Mouse (Mus musculus) kidney, postnatal 0 days (tissue): Measurements from ENCODE around the gene Arhgap4. TPM values are rescaled to one million over a fixed set of nuclear protein-coding genes. Genes with fewer than 3 reads are reported as not detected.

ENCODE experiments used
- ATAC-seq: fragments of 200-750 bp; cut with Nextera tagmentation; replicated peaks from 2 replicates; pipeline ENCODE4 v1.8.0; 2017; ENCODE audit warnings: low read depth, moderate number of reproducible peaks, moderate TSS enrichment, moderate library complexity; ENCODE audit not compliant: low FRiP score
- DNase-seq: peaks from one replicate; pipeline ENCODE4 v3.0.0-alpha.2; 2016; ENCODE audit warnings: low spot score
- H3K27ac ChIP-seq: fragments of 300-500 bp; sonication (generic); 2 replicates; pipeline ENCODE4 v1.5.1; 2014; ENCODE audit warnings: mild to moderate bottlenecking
- H3K27me3 ChIP-seq: fragments of 300-500 bp; sonication (generic); 2 replicates; pipeline ENCODE4 v1.6.1; 2014; ENCODE audit warnings: low read length, mixed read lengths; ENCODE audit not compliant: insufficient read depth
- H3K36me3 ChIP-seq: fragments of 300-500 bp; sonication (generic); 2 replicates; pipeline ENCODE4 v1.6.1; 2014; ENCODE audit warnings: low read length, mixed read lengths; ENCODE audit not compliant: insufficient read depth
- H3K4me1 ChIP-seq: fragments of 300-500 bp; sonication (generic); replicated peaks from 2 replicates; pipeline ENCODE4 v1.6.1; 2014; ENCODE audit warnings: antibody characterized with exemption, low read length, mixed read lengths; ENCODE audit not compliant: insufficient read depth
- H3K4me2 ChIP-seq: fragments of 300-500 bp; sonication (generic); 2 replicates; pipeline ENCODE4 v1.6.1; 2014; ENCODE audit warnings: mild to moderate bottlenecking, low read length, moderate library complexity, mixed read lengths
- H3K4me3 ChIP-seq: fragments of 300-500 bp; sonication (generic); replicated peaks from 2 replicates; pipeline ENCODE4 v1.5.1; 2014; ENCODE audit warnings: low read depth, low read length
- H3K9ac ChIP-seq: fragments of 300-500 bp; sonication (generic); 2 replicates; pipeline ENCODE4 v1.6.1; 2014; ENCODE audit warnings: low read depth, low read length
- H3K9me3 ChIP-seq: fragments of 300-500 bp; sonication (generic); replicated peaks from 2 replicates; pipeline ENCODE4 v1.6.1; 2016; ENCODE audit warnings: low read length, inconsistent platforms, mixed read lengths
- CTCF ChIP-seq: IDR thresholded peaks from 2 replicates; pipeline ENCODE4 v1.5.1; 2016; ENCODE audit warnings: antibody characterized with exemption, low read depth, mild to moderate bottlenecking, moderate library complexity
- WGBS: fragments of 180-500 bp; shearing (Covaris S2); extraction: QIAGEN DNeasy Blood & Tissue Kit; methylation state at CpG from one replicate; pipeline ENCODE4 v1.1.7; 2014; 5-methylcytosine and 5-hydroxymethylcytosine counted together
- polyA plus RNA-seq: library from polyadenylated mRNA; unstranded; fragments of >200 nt; fragmentation: Nextera tagmentation; extraction: Ambion mirVana; gene quantifications from 2 replicates; pipeline ENCODE4 v1.2.1, GENCODE M21; 2015

Gene Arhgap4
- polyA plus RNA-seq, 1 experiment from 2014 or later, result 2.8 TPM

DNA sequence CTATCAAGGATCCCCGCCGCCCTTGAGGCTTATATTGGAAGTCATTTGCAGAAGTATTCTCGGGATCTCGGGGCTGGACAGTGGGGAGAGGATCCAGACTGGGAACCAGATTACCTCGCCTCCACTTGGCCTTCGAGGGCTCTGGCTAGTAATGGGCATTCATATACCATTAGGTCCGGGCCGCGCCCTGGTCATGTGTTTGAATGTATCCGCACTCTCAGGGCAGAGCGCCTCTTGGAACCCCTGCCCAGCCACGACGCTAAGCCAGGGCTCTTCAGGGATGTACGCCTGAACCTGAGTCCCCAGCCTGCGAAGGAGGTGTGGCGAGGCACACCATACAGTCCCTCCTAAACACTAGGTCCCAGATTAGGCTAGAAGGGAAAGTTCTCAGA, 40.6 kb downstream of the Arhgap4 start:
- H3K9ac ChIP-seq, result no peak overlapping the region

DNA sequence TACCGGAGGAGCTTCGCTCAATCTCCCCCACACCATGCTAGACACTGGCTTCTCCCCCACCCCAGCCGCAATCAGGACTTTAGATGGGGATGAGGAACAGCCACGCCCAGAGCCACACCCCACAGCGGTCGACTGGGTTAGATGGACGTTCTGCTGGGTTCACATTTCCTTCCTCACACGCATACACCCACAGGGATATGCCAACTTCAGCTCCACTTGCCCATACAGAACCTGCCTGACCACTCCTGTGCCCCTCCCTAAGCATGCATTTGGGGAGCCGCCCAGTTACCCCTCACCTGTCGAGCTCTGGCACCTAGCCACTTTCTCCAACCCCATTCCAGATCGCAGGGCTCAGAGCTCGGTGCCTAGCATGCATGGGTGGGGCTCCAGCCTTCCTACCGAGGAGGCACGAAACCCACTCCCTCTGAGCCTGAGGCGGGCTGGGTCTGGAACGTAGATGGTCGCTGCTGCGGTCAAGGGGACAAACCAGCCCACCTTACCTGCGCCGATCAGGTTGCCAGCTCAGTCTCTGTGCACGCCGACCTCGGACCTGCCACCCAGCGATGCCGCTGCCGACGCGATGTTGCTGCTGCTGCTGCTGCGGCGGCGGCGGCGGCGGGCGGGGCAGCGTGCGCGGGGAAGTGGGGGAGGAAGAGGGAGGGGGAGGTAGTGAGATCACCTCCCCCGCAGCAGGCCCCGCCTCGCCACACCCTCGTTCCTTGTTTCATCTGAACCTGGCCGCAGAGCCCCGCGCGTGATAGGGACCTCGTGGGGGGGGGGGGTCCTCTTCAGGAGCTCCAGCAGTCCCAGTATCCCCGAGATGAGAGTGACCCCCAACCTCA, 41.3 kb downstream of the Arhgap4 start:
- Histone ChIP-seq H3K4me2 (peak overlapping the region; percentile 59), H3K4me1 (no peaks in the 10 kb centered on the region), H3K36me3 (no peaks in the 10 kb centered on the region), H3K27ac (peak overlapping the region; percentile 84), H3K27me3 (no peaks in the 10 kb centered on the region), H3K9ac (0 out of 2 replicates have a peak overlapping the region, but pooled peaks have one; percentile 27), H3K4me3 (peak overlapping the region; percentile 27), H3K9me3 (no peaks in the 10 kb centered on the region)
- DNase-seq (peak; percentile 15), ATAC-seq (peak; percentile 66)
- 29% methylated on average over 47 of the region's 48 CpGs for WGBS
- no peak for TF ChIP-seq CTCF

More for the DNA sequence above, 40.6 kb downstream of the Arhgap4 start:
- TF ChIP-seq CTCF, result no peak
- H3K9me3 ChIP-seq, result no peaks in the 10 kb centered on the region
- WGBS, result 32% methylated on average over 16 of the region's 16 CpGs
- no peaks in the 10 kb centered on the region for H3K27me3 ChIP-seq
- peak; percentile 48 for ATAC-seq
- H3K4me3 ChIP-seq, result peak overlapping the region; percentile 27
- H3K4me1 ChIP-seq, result no peaks in the 10 kb centered on the region
- H3K27ac ChIP-seq, result peak overlapping the region; percentile 84
- H3K36me3 ChIP-seq, result no peaks in the 10 kb centered on the region
- peak overlapping the region; percentile 59 for H3K4me2 ChIP-seq
- DNase-seq, result peak; percentile 0

DNA sequence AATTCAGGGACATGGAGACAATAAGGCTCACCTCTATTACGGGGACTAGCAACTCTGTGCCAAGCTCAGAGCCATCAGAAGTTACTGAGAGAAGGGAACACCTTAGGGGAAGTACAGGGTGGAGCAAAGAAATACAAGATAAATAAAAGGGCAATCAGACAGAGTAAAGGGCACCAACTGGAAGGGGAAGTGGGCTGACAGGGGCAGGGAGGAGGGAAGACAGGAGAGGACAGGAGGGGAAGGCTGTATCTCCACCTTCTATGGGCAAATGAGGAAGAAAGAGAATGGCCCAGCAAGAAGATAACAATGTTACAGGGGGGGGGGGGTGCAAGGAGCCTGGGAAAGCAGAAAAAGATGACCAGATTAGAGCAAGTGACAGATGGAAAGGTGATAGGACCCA, 44.7 kb downstream of the Arhgap4 start:
- Histone ChIP-seq H3K4me1 (no peaks in the 10 kb centered on the region), H3K9ac (no peak overlapping the region), H3K9me3 (no peaks in the 10 kb centered on the region), H3K4me2 (no peak overlapping the region), H3K36me3 (no peaks in the 10 kb centered on the region), H3K27me3 (no peaks in the 10 kb centered on the region), H3K27ac (no peak overlapping the region), H3K4me3 (no peak overlapping the region)
- DNase-seq (no peak), ATAC-seq (no peak)
- TF ChIP-seq CTCF, result no peak
- WGBS, result 77% methylated on average over 1 of the region's 1 CpGs

DNA sequence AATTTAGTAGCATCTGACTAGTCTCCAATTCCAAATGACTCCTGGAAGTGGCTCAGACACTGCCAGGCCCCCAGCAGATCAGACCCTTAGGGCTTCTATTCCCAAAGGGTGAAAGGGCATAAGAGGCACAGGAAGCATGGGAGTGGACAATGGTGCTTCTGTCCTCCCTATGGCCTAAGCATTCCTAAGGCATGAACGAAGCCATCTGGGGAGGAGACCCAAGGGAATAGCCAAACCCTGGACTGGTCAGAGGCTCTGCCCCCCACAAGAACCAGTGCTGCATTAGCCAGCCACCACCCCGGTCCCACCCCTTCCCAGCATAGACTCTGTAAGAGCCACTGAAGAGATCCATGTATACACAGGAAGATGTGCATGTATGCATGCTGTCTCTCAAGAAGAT, 45.8 kb downstream of the Arhgap4 start:
- H3K9me3 ChIP-seq, result no peaks in the 10 kb centered on the region
- 71% methylated on average over 2 of the region's 2 CpGs for WGBS
- no peak for DNase-seq

DNA sequence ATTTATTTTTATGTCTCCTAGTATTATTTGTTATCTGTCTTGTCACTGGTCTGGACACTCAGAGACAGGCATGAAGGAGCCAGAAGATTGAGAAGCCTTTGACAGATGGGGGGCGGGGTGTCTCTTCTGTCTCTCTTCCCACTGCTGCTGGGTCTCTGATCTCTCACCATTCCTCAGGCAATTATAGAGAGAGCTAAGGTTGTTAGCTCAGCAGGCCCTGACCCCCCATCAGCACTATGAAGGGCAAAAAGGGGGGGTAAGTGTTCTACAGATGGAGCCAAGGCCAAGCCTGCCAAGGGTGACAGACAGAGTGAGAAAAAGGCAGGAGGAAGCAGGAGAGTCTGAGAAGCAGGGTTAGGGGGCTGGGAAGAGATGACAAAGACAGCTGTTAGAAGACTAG, 49.7 kb downstream of the Arhgap4 start:
- DNase-seq (no peak), ATAC-seq (no peak)
- H3K4me2 ChIP-seq, result no peak overlapping the region
- no peaks in the 10 kb centered on the region for H3K4me1 ChIP-seq
- H3K27me3 ChIP-seq, result no peaks in the 10 kb centered on the region
- no peak for TF ChIP-seq CTCF
- H3K9ac ChIP-seq, result no peak overlapping the region
- H3K9me3 ChIP-seq, result no peaks in the 10 kb centered on the region
- H3K27ac ChIP-seq, result no peak overlapping the region
- WGBS, result 37% methylated on average over 1 of the region's 1 CpGs
- no peak overlapping the region for H3K4me3 ChIP-seq
- no peaks in the 10 kb centered on the region for H3K36me3 ChIP-seq

More for the DNA sequence above, 45.8 kb downstream of the Arhgap4 start:
- no peaks in the 10 kb centered on the region for H3K27me3 ChIP-seq
- no peak for TF ChIP-seq CTCF
- no peak overlapping the region for H3K4me2 ChIP-seq
- no peaks in the 10 kb centered on the region for H3K36me3 ChIP-seq
- no peaks in the 10 kb centered on the region for H3K4me1 ChIP-seq
- H3K4me3 ChIP-seq, result no peak overlapping the region
- no peak overlapping the region for H3K27ac ChIP-seq
- H3K9ac ChIP-seq, result no peak overlapping the region
- no peak for ATAC-seq

DNA sequence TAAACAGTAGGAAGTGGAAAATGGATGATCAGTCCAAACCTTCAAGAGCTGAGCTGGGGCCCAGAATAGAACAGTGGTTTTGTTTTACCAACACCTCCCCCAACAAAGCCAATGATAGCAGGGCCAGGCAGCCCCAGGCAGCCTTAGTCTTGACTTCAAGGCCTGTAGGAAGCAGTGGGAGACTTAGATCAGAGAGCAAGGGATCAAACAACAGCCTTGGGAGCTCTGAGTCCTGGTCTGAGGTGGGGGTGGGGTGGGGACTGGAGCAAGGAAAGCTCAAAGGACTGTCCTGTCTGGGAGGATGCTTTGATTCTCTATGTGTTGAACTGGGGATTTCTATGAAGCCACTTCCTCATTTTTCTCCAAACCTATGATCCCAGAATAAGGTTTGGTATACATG, 50.2 kb downstream of the Arhgap4 start:
- Histone ChIP-seq H3K36me3 (no peaks in the 10 kb centered on the region), H3K4me3 (no peak overlapping the region), H3K9me3 (no peaks in the 10 kb centered on the region), H3K27me3 (no peaks in the 10 kb centered on the region), H3K9ac (no peak overlapping the region), H3K27ac (no peak overlapping the region), H3K4me2 (no peak overlapping the region), H3K4me1 (no peaks in the 10 kb centered on the region)
- no peak for TF ChIP-seq CTCF
- DNase-seq (no peak), ATAC-seq (no peak)
